Mouse (Mus musculus) megakaryocyte progenitor cell, adult 5-6 weeks (primary cell): ENCODE data around the gene Nubp2. TPM values are rescaled to one million over a fixed set of nuclear protein-coding genes. Genes with fewer than 3 reads are reported as not detected.

ENCODE experiments used
- ATAC-seq: replicated peaks from 2 replicates; pipeline ENCODE4 v1.8.0; 2016; ENCODE audit warnings: mild to moderate bottlenecking, moderate TSS enrichment, inconsistent platforms; ENCODE audit not compliant: poor library complexity
- total RNA-seq, 2 experiments: library from RNA; stranded (forward) in 1 of 2; stranded (reverse) in 1 of 2; fragments of 157-497, 149-512 nt in 1 of 2; fragments of 200-1000 nt in 1 of 2; gene quantifications; 2 replicates each; pipeline versions ENCODE4 v1.2.3 to v1.2.4; 2015 to 2017

Nubp2 gene
- total RNA-seq, 2 experiments from 2014 or later = 57.8 to 114 TPM

- ATAC-seq = peak; percentile 21; the same call in 1 of the 2 replicates
Measured at GRCm38 (mm10) chr17:24894061-24894994, 8.2 kb upstream of the Nubp2 start.

GRCm38 (mm10) chr17:24893276-24893675 lies 7.1 kb upstream of the Nubp2 start:
- ATAC-seq = no peak

GRCm38 (mm10) chr17:24892785-24893184 lies 6.6 kb upstream of the Nubp2 start:
- ATAC-seq = no peak

- no peak for ATAC-seq
Measured at GRCm38 (mm10) chr17:24891321-24891720, 5.2 kb upstream of the Nubp2 start.

- ATAC-seq = no peak
Measured at GRCm38 (mm10) chr17:24890151-24891092, 4.3 kb upstream of the Nubp2 start.

- ATAC-seq = no peak
Measured at GRCm38 (mm10) chr17:24888862-24889261, 2.7 kb upstream of the Nubp2 start.

GRCm38 (mm10) chr17:24887291-24888080 lies 1.3 kb upstream of the Nubp2 start:
- no peak for ATAC-seq

- ATAC-seq = no peak
Measured at GRCm38 (mm10) chr17:24886932-24887271, 753 bp upstream of the Nubp2 start.

GRCm38 (mm10) chr17:24885356-24886133 lies 604 bp downstream of the Nubp2 start:
- no peak for ATAC-seq

GRCm38 (mm10) chr17:24884391-24884790 lies 1.8 kb downstream of the Nubp2 start:
- ATAC-seq = no peak

GRCm38 (mm10) chr17:24881738-24882440 lies 4.3 kb downstream of the Nubp2 start:
- ATAC-seq = peak; percentile 43

GRCm38 (mm10) chr17:24878531-24878930 lies 7.6 kb downstream of the Nubp2 start:
- no peak for ATAC-seq

- no peak for ATAC-seq
Measured at GRCm38 (mm10) chr17:24878117-24878397, 8.1 kb downstream of the Nubp2 start.

- no peak for ATAC-seq
Measured at GRCm38 (mm10) chr17:24877336-24878116, 8.6 kb downstream of the Nubp2 start.

GRCm38 (mm10) chr17:24874989-24875388 lies 11.2 kb downstream of the Nubp2 start:
- ATAC-seq = no peak

GRCm38 (mm10) chr17:24874405-24874745 lies 11.8 kb downstream of the Nubp2 start:
- ATAC-seq = no peak

- no peak for ATAC-seq
Measured at GRCm38 (mm10) chr17:24873695-24874404, 12.3 kb downstream of the Nubp2 start.

- no peak for ATAC-seq
Measured at GRCm38 (mm10) chr17:24867914-24868313, 18.2 kb downstream of the Nubp2 start.
